Mouse (Mus musculus) MEL (cell line): ENCODE data around the gene Zc3hav1. TPM values are rescaled to one million over a fixed set of nuclear protein-coding genes. Genes with fewer than 3 reads are reported as not detected.

Experiments
- DNase-seq: peaks from one replicate; pipeline ENCODE4 v3.0.0; 2011; ENCODE audit warnings: low read depth, low spot score
- H3K27ac ChIP-seq: 2 replicates; pipeline ENCODE4 v1.5.1; 2012; ENCODE audit warnings: low read depth, mild to moderate bottlenecking, control low read depth, low read length, moderate library complexity; ENCODE audit not compliant: control insufficient read depth
- H3K27me3 ChIP-seq, 2 experiments: fragments of 150-350 bp in 1 of 2; sonication (generic) in 1 of 2; 2 replicates each; pipeline ENCODE4 v1.6.1; 2012; ENCODE audit warnings: low read length in 2 of 2, mild to moderate bottlenecking in 2 of 2, improper control_type of control experiment in 1 of 2, moderate library complexity in 1 of 2; ENCODE audit not compliant: insufficient read depth in 2 of 2, control insufficient read depth in 1 of 2
- H3K36me3 ChIP-seq, 2 experiments: 2 replicates each; pipeline ENCODE4 v1.6.1; 2012 to 2014; ENCODE audit warnings: low read length in 2 of 2, improper control_type of control experiment in 1 of 2, inconsistent platforms in 1 of 2, mild to moderate bottlenecking in 1 of 2; ENCODE audit not compliant: insufficient read depth in 2 of 2, control insufficient read depth in 1 of 2
- H3K4me1 ChIP-seq, 2 experiments: fragments of 150-350 bp in 1 of 2; sonication (generic) in 1 of 2; 2 replicates each; pipeline ENCODE4 v1.6.1; 2012; ENCODE audit warnings: low read length in 2 of 2, improper control_type of control experiment in 1 of 2, mild to moderate bottlenecking in 1 of 2; ENCODE audit not compliant: insufficient read depth in 2 of 2, control insufficient read depth in 1 of 2
- H3K4me3 ChIP-seq, 2 experiments: fragments of 150-350 bp in 1 of 2; sonication (generic) in 1 of 2; 2 replicates each; pipeline ENCODE4 v1.5.1; 2012; ENCODE audit warnings: low read depth in 2 of 2, low read length in 2 of 2, mild to moderate bottlenecking in 2 of 2, moderate library complexity in 2 of 2, control low read depth in 1 of 2, improper control_type of control experiment in 1 of 2; ENCODE audit not compliant: control insufficient read depth in 1 of 2, insufficient read depth in 1 of 2
- H3K79me2 ChIP-seq: 2 replicates; pipeline ENCODE4 v1.6.1; 2012; ENCODE audit warnings: mild to moderate bottlenecking, low read length, moderate library complexity; ENCODE audit not compliant: control insufficient read depth, poor library complexity, insufficient read depth
- H3K9ac ChIP-seq: 2 replicates; pipeline ENCODE4 v1.6.1; 2012; ENCODE audit warnings: low read depth, mild to moderate bottlenecking, control low read depth, low read length, moderate library complexity; ENCODE audit not compliant: control insufficient read depth, poor library complexity, severe bottlenecking
- H3K9me3 ChIP-seq: fragments of 150-350 bp; sonication (generic); replicated peaks from 2 replicates; pipeline ENCODE4 v1.6.1; 2012; ENCODE audit warnings: mild to moderate bottlenecking, low read length, improper control_type of control experiment, moderate library complexity; ENCODE audit not compliant: insufficient read depth
- CHD2 ChIP-seq: IDR thresholded peaks from 2 replicates; pipeline ENCODE4 v1.6.1; 2011; ENCODE audit warnings: low read length, improper control_type of control experiment
- CTCF ChIP-seq, 3 experiments: IDR thresholded peaks in 2 of 3; conservative IDR thresholded peaks in 1 of 3; 2 replicates each; pipeline ENCODE4 v1.5.1; 2011 to 2012; ENCODE audit warnings: low read length in 3 of 3, low read depth in 2 of 3, mild to moderate bottlenecking in 2 of 3, improper control_type of control experiment in 1 of 3, inconsistent platforms in 1 of 3, mixed read lengths in 1 of 3, moderate library complexity in 1 of 3; ENCODE audit not compliant: control insufficient read depth in 1 of 3, insufficient read depth in 1 of 3, poor library complexity in 1 of 3, severe bottlenecking in 1 of 3
- E2F4 ChIP-seq: IDR thresholded peaks from 2 replicates; pipeline ENCODE4 v1.6.1; 2011; ENCODE audit warnings: low read depth, low read length, improper control_type of control experiment, borderline replicate concordance
- ELF1 ChIP-seq: IDR thresholded peaks from 2 replicates; pipeline ENCODE4 v1.6.1; 2014; ENCODE audit warnings: low read depth, mild to moderate bottlenecking, inconsistent platforms, low read length, improper control_type of control experiment, moderate library complexity
- ETS1 ChIP-seq: IDR thresholded peaks from 2 replicates; pipeline ENCODE4 v1.6.1; 2012; ENCODE audit warnings: low read depth, mild to moderate bottlenecking, inconsistent platforms, low read length, improper control_type of control experiment, moderate library complexity
- GABPA ChIP-seq: IDR thresholded peaks from 2 replicates; pipeline ENCODE4 v1.6.1; 2012; ENCODE audit warnings: low read depth, mild to moderate bottlenecking, inconsistent platforms, low read length, improper control_type of control experiment, moderate library complexity
- GATA1 ChIP-seq: IDR thresholded peaks from 2 replicates; pipeline ENCODE4 v1.6.1; 2011; ENCODE audit warnings: low read depth, low read length, improper control_type of control experiment
- MAX ChIP-seq: IDR thresholded peaks from 2 replicates; pipeline ENCODE4 v1.6.1; 2011; ENCODE audit warnings: low read length, improper control_type of control experiment
- MAZ ChIP-seq: IDR thresholded peaks from 2 replicates; pipeline ENCODE4 v1.6.1; 2012; ENCODE audit warnings: low read depth, mild to moderate bottlenecking, inconsistent platforms, low read length, improper control_type of control experiment
- MEF2A ChIP-seq: IDR thresholded peaks from 2 replicates; pipeline ENCODE4 v1.6.1; 2014; ENCODE audit warnings: low read depth, mild to moderate bottlenecking, inconsistent platforms, low read length, improper control_type of control experiment; ENCODE audit not compliant: poor library complexity, insufficient replicate concordance, severe bottlenecking; ENCODE audit errors: extremely low read depth
- MXI1 ChIP-seq: IDR thresholded peaks from 2 replicates; pipeline ENCODE4 v1.6.1; 2011; ENCODE audit warnings: mild to moderate bottlenecking, low read depth, low read length, improper control_type of control experiment
- MYB ChIP-seq: IDR thresholded peaks from 2 replicates; pipeline ENCODE4 v1.6.1; 2011; ENCODE audit warnings: mild to moderate bottlenecking, low read depth, low read length, improper control_type of control experiment
- MYC ChIP-seq: IDR thresholded peaks from 2 replicates; pipeline ENCODE4 v1.6.1; 2011; ENCODE audit warnings: low read depth, mild to moderate bottlenecking, low read length, improper control_type of control experiment, moderate library complexity
- NELFE ChIP-seq: IDR thresholded peaks from 2 replicates; pipeline ENCODE4 v1.6.1; 2011; ENCODE audit warnings: low read depth, low read length, improper control_type of control experiment
- NRF1 ChIP-seq: IDR thresholded peaks from 2 replicates; pipeline ENCODE4 v1.6.1; 2014; ENCODE audit warnings: low read depth, mild to moderate bottlenecking, inconsistent platforms, low read length, improper control_type of control experiment, moderate library complexity; ENCODE audit not compliant: poor library complexity, insufficient read depth, severe bottlenecking
- POLR2A ChIP-seq, 2 experiments: IDR thresholded peaks; 2 replicates each; pipeline ENCODE4 v1.6.1; 2011 to 2012; ENCODE audit warnings: low read length in 2 of 2, mild to moderate bottlenecking in 2 of 2, control low read depth in 1 of 2, improper control_type of control experiment in 1 of 2, low read depth in 1 of 2, moderate library complexity in 1 of 2; ENCODE audit not compliant: control insufficient read depth in 1 of 2, insufficient read depth in 1 of 2, poor library complexity in 1 of 2
- POLR2AphosphoS2 ChIP-seq: IDR thresholded peaks from 2 replicates; pipeline ENCODE4 v1.6.1; 2011; ENCODE audit warnings: low read length, improper control_type of control experiment
- POLR2AphosphoS5 ChIP-seq: IDR thresholded peaks from 2 replicates; pipeline ENCODE4 v1.6.1; 2012; ENCODE audit warnings: low read depth, borderline replicate concordance, mild to moderate bottlenecking, inconsistent platforms, low read length, moderate library complexity, mixed read lengths
- SIN3A ChIP-seq: IDR thresholded peaks from 2 replicates; pipeline ENCODE4 v1.6.1; 2012; ENCODE audit warnings: low read length, improper control_type of control experiment, inconsistent platforms
- SMC3 ChIP-seq: IDR thresholded peaks from 2 replicates; pipeline ENCODE4 v1.6.1; 2011; ENCODE audit warnings: low read depth, low read length, improper control_type of control experiment
- TAL1 ChIP-seq: IDR thresholded peaks from 2 replicates; pipeline ENCODE4 v1.6.1; 2012; ENCODE audit warnings: mild to moderate bottlenecking, inconsistent platforms, low read length, moderate library complexity, mixed read lengths
- TBP ChIP-seq: IDR thresholded peaks from 2 replicates; pipeline ENCODE4 v1.8.0; 2011; ENCODE audit warnings: low read depth, low read length, improper control_type of control experiment
- TCF12 ChIP-seq: IDR thresholded peaks from 2 replicates; pipeline ENCODE4 v1.6.1; 2014; ENCODE audit warnings: low read depth, mild to moderate bottlenecking, inconsistent platforms, low read length, improper control_type of control experiment, moderate library complexity
- UBTF ChIP-seq: IDR thresholded peaks from 2 replicates; pipeline ENCODE4 v1.6.1; 2012; ENCODE audit warnings: low read depth, mild to moderate bottlenecking, inconsistent platforms, low read length, improper control_type of control experiment, moderate library complexity, borderline replicate concordance; ENCODE audit not compliant: insufficient read depth
- ZC3H11A ChIP-seq: IDR thresholded peaks from 2 replicates; pipeline ENCODE4 v1.6.1; 2012; ENCODE audit warnings: low read depth, mild to moderate bottlenecking, inconsistent platforms, low read length, improper control_type of control experiment
- ZMIZ1 ChIP-seq: IDR thresholded peaks from 2 replicates; pipeline ENCODE4 v1.6.1; 2012; ENCODE audit warnings: low read depth, mild to moderate bottlenecking, inconsistent platforms, low read length, improper control_type of control experiment, moderate library complexity
- polyA plus RNA-seq, 2 experiments: library from polyadenylated mRNA; stranded (reverse) in 1 of 2; unstranded in 1 of 2; fragments of >175 nt in 1 of 2; fragments of >200 nt in 1 of 2; gene quantifications; 2 replicates each; pipeline versions ENCODE4 v1.2.1 to v1.2.4; 2012; ENCODE audit warnings: low replicate concordance in 2 of 2, low read depth in 1 of 2; ENCODE audit not compliant: insufficient read length in 2 of 2, insufficient read depth in 1 of 2, missing spikeins in 1 of 2
- total RNA-seq: library from RNA; depleted of rRNA; stranded (reverse); fragments of 300-350 nt; gene quantifications from 2 replicates; pipeline ENCODE4 v1.2.3, GENCODE M21; 2012

The Zc3hav1 gene
- total and polyA plus RNA-seq, 3 experiments: 66.6 to 71.0 (median 68.3) TPM

- no peak for TF ChIP-seq NRF1
- no peak for TF ChIP-seq GATA1
- TF ChIP-seq MEF2A: no peak
- Histone ChIP-seq H3K79me2 (no peaks in the 10 kb centered on the region), H3K9me3 (no peaks in the 10 kb centered on the region), H3K27ac (no peak overlapping the region), H3K9ac (no peak overlapping the region), H3K27me3 (no peaks in the 10 kb centered on the region), H3K4me1 (no peaks in the 10 kb centered on the region), H3K4me3 (no peak overlapping the region), H3K36me3 (peaks cover 0 to 62% of the 10 kb centered on the region in 2 experiments; a peak in 2 of 4 replicates)
- no peak for DNase-seq
These were observed 44.7 kb downstream of the Zc3hav1 start for GRCm38 (mm10) chr6:38309741-38310140.

GRCm38 (mm10) chr6:38304981-38305380 is 49.4 kb downstream of the Zc3hav1 start:
- peak; percentile 38 for DNase-seq
- H3K79me2 ChIP-seq: no peaks in the 10 kb centered on the region
- peaks cover 0 to 33% of the 10 kb centered on the region in 2 experiments; a peak in 2 of 4 replicates for H3K36me3 ChIP-seq

GRCm38 (mm10) chr6:38298761-38299401 is 55.5 kb downstream of the Zc3hav1 start, which contains the start of gene Zc3hav1l:
Zc3hav1l (minus strand) TSS chr6:38299259.
- H3K79me2 ChIP-seq: no peaks in the 10 kb centered on the region; the same call in 1 of the 2 replicates
- no peak within 1 kb of the TSS for H3K27ac ChIP-seq
- H3K9ac ChIP-seq: peak within 1 kb of the TSS; percentile 92
- H3K36me3 ChIP-seq: peaks cover 0 to 10% of the 10 kb centered on the region in 2 experiments; a peak in 2 of 4 replicates
- no peaks in the 10 kb centered on the region for H3K9me3 ChIP-seq
- TF ChIP-seq UBTF (0 out of 2 replicates have a peak, but pooled peaks have one; percentile 67), ZC3H11A (no peak), E2F4 (0 out of 2 replicates have a peak, but pooled peaks have one; percentile 10), MAX (peak; percentile 86), NELFE (peak; percentile 81), TCF12 (peak; percentile 56), POLR2A (IDR thresholded peaks at IDR 0.05; ENCODE audit: control insufficient read depth in 1 of 2, insufficient read depth in 1 of 2, low read depth in 1 of 2, low read length in 2 of 2, poor library complexity in 1 of 2) (peak; percentile 72 to 95; a peak in 3 of 4 replicates), ZMIZ1 (peak; percentile 83), TBP (peak; percentile 44), ELF1 (no peak), MYC (peak; percentile 67; the same call in 1 of the 2 replicates), SIN3A (peak; percentile 51; the same call in 1 of the 2 replicates), POLR2AphosphoS2 (peak; percentile 65; the same call in 1 of the 2 replicates), POLR2AphosphoS5 (no peak), MXI1 (peak; percentile 80; the same call in 1 of the 2 replicates), TAL1 (no peak), MAZ (0 out of 2 replicates have a peak, but pooled peaks have one; percentile 21)
- no peaks in the 10 kb centered on the region for H3K27me3 ChIP-seq
- peak within 1 kb of the TSS; percentile 67 to 93 for H3K4me3 ChIP-seq
- H3K4me1 ChIP-seq: peaks cover 0 to 8% of the 10 kb centered on the region in 2 experiments; a peak in 2 of 4 replicates
- DNase-seq: peak; percentile 79

More at GRCm38 (mm10) chr6:38304981-38305380, 49.4 kb downstream of the Zc3hav1 start:
- H3K27ac ChIP-seq: no peak overlapping the region
- TF ChIP-seq GABPA (no peak), E2F4 (no peak), ETS1 (no peak), CHD2 (no peak), MYB (no peak), SMC3 (peak; percentile 6; the same call in 1 of the 2 replicates), MAZ (no peak), CTCF (IDR thresholded peaks at IDR 0.05 in 2 of 3, conservative IDR thresholded peaks at IDR 0.05 in 1 of 3; ENCODE audit: control insufficient read depth in 1 of 3, insufficient read depth in 1 of 3, low read depth in 2 of 3, low read length in 3 of 3, poor library complexity in 1 of 3, severe bottlenecking in 1 of 3) (peak; percentile 30 to 42 (median 32); a peak in 5 of 6 replicates)
- TF ChIP-seq, all 39 proteins: peak for 2
- Histone ChIP-seq H3K9ac (no peak overlapping the region), H3K27me3 (no peaks in the 10 kb centered on the region), H3K4me3 (no peak overlapping the region), H3K4me1 (no peaks in the 10 kb centered on the region), H3K9me3 (no peaks in the 10 kb centered on the region)
